Mouse (Mus musculus): ENCODE measurements at regions not wholly inside any gene's neighbourhood (a gene's known extent, or its start where the extent isn't known, plus 50 kb on each side); places are given as distances from the start of the nearest gene placed in this dataset.
"Not testable (repeated sequence)": the region's sequence is repeated elsewhere in the genome, so short reads cannot be mapped to it uniquely, and the experiment has no call there.

GRCm38 (mm10) chr9:25655767-25656513 lies 174.6 kb downstream of the Eepd1 start:
- DNase-seq (ENCODE audit: low spot score in 2 of 2) = peak; percentile 5 to 42

DNA sequence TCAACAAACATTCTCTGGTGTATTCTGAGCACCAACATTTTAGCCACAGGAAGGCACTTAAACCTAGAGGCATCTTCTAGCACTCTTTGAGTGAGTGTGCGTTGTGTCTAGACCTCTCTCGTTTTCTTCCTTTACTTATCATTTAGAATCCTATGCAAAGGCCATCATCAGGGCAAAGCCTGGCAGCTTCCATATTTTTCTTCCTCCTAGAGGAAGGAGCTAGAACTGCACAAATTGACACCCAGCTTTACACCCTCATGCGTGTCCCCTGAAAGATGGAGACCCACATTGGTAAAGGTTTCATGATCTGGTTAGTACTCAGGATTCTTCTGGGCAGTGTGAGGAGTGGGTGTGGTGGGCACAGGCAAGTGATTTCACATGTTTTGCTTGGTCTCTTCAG lies 175.2 kb downstream of the Eepd1 start:
- no peak for DNase-seq (ENCODE audit: low spot score in 2 of 2)

GRCm38 (mm10) chr9:25683635-25684333 lies 202.4 kb downstream of the Eepd1 start:
- no peak for DNase-seq (ENCODE audit: low spot score in 2 of 2)

DNA sequence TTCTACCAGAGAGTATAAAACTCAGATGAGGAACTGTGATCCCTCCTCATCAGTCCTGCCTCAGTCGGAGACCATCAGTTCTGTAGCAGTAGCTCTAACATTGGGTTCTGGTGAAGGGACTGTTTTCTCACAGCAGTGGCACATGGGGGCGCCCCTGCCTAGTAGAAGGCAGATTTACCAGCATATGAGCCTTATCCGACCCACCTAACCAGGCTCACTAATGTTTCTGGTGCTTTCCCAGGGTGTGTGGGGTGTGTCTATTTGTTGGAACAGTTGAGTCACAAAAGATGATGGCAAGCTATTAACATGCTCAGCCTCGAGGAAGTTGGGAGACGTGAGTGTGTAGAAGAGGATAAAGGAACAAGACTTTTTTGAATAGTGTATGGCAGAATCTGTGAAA lies 212.3 kb downstream of the Eepd1 start:
- peak; percentile 23 to 60 for DNase-seq (ENCODE audit: low spot score in 2 of 2)

GRCm38 (mm10) chr9:25695018-25695417 lies 213.7 kb downstream of the Eepd1 start:
- DNase-seq (ENCODE audit: low spot score in 2 of 2) = no peak

- DNase-seq (ENCODE audit: low spot score in 2 of 2) = peak; percentile 5 to 6
Measured at GRCm38 (mm10) chr9:25713636-25714035, 232.3 kb downstream of the Eepd1 start.

DNA sequence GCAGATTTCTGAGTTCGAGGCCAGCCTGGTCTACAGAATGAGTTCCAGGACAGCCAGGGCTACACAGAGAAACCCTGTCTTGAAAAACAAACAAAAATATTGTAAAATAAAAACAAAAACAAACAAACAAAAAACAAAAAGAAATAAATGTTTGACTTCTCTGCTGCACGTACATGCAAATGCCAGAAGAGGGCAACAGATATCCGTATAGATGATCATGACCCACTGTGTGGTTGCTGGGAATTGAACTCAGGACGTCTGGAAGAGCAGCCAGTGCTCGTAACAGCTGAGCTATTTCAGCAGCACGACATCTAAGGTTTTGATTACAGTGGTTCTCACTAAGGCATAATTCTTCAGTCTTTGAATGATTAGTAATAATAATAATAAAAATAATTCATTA lies 262.8 kb downstream of the Eepd1 start:
- no peak for DNase-seq (ENCODE audit: low spot score in 2 of 2)

DNA sequence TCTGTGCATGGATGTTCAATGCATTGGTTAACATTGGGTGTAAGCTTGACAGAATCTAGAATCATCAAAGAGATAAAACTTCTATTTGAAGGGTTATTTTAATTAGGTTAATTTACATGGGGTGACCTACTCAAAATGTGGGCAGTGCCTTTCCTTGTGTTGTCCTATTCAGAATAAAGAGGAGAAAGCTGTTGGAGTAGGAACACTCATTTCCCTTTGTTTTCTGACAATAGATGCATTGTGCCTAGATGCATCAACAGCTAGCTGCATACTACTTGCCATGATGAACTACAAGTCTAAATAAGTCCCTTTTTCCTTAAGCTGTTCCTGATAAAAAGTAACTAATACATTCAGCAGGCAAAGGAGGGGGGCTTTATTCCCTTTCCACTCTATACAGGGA lies 269.8 kb downstream of the Eepd1 start:
- no peak for DNase-seq (ENCODE audit: low spot score in 2 of 2)

DNA sequence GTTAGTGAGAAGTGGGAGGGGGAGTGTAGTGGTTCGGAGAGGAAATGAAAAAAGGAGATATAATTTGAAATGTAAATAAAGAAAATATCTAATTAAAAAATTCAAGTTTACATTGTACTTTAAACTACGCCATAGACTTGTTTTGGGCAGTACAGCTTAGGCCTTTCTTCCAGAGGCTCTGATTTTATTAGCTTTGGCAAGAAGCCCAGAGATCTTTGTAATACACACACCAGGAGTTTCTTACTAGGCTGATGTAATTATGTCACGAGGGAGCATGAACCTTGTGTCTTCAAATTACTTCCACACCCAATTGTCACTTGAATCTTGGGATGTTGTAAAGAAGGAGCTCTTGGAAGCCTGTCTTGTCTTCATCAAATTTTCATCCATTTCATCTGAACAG lies 292.6 kb downstream of the Eepd1 start:
- no peak for DNase-seq (ENCODE audit: low spot score in 2 of 2)

- DNase-seq (ENCODE audit: low spot score in 2 of 2) = no peak
Measured at GRCm38 (mm10) chr9:25782631-25783030, 301.3 kb downstream of the Eepd1 start.

DNA sequence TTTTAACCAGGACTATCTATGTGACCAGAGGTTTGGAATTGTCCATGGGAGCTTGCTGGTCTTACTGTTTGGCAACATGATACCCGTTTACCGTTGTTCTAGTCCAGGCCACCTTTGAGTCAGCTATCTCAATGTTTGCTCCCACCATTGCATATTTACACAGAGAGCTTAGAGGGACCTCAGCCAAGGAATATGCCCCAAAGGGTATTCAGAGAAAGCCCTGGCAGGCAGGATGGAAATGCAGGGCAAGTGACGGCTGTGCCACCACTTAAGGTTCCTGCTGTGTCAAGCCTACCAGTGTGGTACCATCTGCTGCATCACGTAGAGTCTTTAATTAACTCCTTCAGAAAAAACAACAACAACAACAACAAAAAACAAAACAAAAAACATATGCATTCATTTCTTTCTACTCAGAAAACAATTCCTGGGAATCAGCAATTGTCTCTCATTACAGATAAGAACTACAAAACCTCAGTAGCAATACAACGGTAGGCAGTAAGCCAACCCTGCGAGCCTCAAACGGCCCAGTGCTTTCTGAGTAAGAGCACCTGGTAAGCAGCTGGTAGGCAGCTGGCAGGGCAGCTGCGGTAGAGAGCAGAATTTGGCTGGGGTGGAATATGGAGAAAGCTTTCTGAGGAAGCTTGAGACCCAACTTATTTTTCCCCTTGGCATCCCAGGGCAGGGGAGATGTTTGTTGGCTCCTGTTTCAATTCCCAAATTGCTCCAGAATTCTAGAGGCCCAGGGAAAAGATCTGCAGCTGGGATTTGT lies 314.0 kb downstream of the Eepd1 start:
- no peak for DNase-seq (ENCODE audit: low spot score in 2 of 2)

DNA sequence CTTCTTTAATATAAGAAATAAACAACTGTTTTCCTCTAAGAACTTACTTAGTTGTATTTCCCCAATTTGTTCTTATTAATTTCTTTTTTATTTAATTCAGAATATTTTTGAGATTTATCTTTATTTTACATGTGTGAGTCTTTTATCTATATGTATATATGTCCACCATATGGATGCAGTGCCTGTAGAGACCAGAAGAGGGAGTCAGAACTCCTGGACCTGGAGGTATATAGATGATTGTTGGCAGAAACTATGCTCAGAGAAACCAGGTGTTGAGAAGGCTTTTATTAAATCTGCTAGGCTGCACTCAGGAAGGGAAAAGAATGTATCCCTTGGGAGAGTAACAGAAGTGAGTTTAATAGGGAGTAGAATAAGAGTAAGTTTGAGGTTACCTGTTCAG lies 328.2 kb downstream of the Eepd1 start:
- no peak for DNase-seq (ENCODE audit: low spot score in 2 of 2)

- DNase-seq (ENCODE audit: low spot score in 2 of 2) = no peak
Measured at GRCm38 (mm10) chr9:25833295-25833694, 351.9 kb downstream of the Eepd1 start.

DNA sequence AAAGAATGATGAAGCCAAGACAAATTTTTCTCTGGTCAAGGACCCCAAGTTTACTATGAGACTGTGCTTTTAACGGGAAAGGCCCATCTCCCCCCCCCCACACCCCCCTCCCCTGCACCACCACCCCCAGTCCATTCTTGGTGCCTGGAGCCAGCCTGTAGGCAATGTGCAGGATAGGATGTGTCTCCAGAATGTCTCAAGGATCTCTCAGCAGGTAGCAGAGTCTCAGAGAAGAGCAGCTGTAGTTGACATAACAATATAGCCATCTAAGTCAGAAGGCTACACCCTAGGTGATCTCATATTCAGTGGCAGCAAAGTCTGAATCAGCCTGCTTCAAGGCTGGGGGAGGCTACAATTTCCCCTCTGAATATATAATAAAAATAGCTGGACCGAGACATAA lies 368.6 kb downstream of the Eepd1 start:
- DNase-seq (ENCODE audit: low spot score in 2 of 2) = not testable (repeated sequence)

- not testable (repeated sequence) for DNase-seq (ENCODE audit: low spot score in 2 of 2)
Measured at GRCm38 (mm10) chr9:25850608-25851007, 369.3 kb downstream of the Eepd1 start.

DNA sequence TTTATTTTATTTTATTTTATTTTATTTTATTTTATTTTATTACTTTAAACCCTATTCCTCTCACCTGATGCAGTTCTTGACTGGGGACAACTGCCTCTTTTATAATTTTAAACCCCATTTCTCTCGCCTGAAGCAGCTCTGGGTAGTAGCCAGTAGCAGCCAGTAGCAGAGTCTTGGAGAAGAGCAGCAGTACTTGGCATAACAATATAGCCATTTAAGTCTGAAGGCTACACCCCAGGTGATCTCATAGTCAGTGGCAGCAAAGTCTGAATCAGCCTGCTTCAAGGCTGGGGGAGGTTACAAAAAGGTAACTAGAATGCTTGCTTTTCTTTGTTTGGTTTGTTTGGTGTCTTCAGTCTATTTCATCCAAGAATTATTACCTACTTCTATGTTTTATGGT lies 373.2 kb downstream of the Eepd1 start:
- DNase-seq (ENCODE audit: low spot score in 2 of 2) = no peak

DNA sequence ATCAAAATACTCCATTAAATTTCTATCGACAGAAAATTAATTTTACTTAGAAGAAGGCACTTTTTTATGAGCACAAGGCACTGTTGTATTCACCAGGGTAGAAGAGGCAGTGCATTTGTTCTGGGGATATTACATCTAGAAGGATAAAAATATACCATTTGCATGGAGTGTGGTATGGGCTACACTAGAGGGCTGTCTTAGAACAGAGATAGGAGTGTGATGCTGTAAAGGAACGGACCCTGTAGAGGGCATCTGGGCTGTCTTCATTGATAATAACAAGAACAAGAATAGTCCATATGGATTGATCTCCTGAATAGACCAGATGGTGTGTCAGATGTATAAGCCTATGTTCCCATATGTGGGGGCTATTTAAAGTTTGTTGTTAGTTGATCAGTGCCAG lies 388.9 kb downstream of the Eepd1 start:
- DNase-seq (ENCODE audit: low spot score in 2 of 2) = no peak

GRCm38 (mm10) chr9:25896333-25896905 lies 415.1 kb downstream of the Eepd1 start:
- DNase-seq (ENCODE audit: low spot score in 2 of 2) = no peak

All from frontal cortex, postnatal 14 days (tissue).